Mouse (Mus musculus) lung, postnatal 36 days (tissue): ENCODE results near the gene Zfp358.

Experiments used
- DNase-seq: peaks from one replicate; pipeline ENCODE4 v3.0.0; 2022; ENCODE audit warnings: mixed read lengths

Zfp358 gene

DNA sequence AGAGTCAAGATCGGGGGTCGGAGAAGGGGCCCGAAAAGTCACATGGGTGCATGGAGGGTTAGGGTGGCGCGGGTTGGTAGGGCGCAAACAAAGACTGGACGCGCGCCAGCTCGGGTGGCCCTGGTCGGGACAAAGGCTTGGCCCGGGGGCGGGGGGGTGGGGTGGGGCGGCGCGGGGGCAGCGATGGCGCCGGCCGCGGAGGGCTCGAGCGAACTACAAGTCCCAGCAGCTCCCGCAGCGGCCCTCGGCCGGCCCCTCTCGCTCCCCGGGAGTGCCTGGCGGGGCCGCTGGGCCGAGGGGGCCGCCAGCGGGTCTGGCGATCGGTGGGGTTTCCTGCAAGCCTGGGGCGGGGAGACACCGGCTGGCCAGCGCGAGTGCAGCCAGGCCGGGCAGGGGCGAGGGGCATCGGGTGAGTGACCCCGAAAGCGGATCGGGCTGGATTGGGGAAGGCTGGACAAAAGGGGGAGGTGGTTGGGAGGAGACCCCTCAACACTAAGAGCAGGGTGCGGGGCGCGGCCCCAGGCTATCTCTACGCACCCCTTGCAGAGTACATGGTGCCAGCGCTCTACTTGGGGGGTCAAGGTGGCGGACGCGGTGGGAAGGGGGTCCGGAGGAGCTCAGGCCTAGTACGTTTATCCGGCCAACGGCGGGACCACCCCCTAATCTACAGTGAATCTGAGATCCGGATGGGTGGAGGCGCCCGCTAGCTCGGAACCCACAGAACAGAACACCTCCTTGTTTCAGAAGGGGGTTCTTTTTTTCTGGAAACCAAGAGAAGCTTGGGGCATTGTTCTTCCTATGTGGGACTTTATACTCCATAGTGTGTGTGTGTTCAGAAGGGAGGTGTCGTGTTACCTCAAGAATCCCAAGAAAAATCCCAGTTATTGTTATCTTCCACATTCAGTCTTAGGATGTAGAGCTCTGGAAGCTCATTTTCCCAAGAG, at the start of gene Zfp358:
Gene Zfp358 (plus strand): TSS at position 238 of the 944 bp plus-strand sequence.
- peak; percentile 77 for DNase-seq

DNA sequence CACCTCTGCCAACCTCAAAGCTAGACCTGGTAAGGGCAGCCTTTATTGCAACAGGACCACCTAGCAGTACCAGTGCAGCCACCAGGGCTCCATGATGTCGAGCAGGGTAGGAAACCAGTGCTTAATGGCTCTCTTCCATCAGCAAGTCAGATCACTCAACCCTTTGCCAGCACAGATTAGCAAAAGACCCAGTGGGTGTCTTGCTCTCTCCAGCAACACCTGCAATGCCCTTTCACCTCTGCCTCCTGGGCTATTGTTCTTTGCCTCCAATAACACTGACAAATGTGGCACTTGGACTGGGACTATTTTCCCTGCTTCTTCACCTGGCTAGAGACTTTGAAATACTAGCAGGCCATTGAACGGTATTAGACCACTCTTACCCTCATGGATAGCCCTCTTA, 43.7 kb upstream of the Zfp358 start:
- no peak for DNase-seq

DNA sequence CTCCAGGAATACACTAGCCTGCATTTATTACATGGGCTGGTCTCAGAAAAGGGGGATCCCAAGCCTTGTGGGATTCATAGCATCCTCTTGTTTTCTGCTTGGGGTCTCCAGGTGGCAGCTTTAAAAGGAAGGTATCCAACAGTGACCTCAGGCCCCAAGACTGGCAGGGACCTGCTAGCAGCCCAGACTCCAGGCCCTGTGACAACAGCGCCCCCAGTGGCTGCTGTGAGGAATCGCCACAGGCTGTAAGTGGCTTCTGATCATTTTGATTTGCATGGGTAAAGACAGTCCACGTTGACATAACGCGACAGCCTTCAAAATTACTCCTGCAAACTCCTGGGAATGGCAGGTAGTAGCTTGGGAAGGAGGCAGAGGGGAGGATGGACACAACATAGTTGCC, 42.3 kb upstream of the Zfp358 start:
- DNase-seq = peak; percentile 50

DNA sequence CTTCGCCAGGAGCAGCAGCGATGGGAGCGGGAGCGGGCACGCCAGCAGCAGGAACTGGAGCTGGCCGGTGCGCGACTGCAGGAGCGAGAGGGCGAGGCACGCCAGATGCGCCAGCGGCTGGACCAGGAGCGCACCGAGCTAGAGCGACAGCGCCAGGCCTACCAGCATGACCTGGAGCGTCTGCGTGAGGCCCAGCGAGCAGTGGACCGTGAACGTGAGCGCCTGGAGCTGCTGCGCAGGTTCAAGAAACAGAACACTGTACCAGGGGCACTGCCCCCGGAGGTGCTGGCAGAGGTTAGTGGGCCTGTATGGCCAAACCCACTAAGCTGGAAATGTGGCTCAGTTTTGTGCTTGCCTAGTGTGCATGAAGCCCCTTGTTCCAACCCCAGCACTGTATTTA, 40.9 kb upstream of the Zfp358 start:
- no peak for DNase-seq

DNA sequence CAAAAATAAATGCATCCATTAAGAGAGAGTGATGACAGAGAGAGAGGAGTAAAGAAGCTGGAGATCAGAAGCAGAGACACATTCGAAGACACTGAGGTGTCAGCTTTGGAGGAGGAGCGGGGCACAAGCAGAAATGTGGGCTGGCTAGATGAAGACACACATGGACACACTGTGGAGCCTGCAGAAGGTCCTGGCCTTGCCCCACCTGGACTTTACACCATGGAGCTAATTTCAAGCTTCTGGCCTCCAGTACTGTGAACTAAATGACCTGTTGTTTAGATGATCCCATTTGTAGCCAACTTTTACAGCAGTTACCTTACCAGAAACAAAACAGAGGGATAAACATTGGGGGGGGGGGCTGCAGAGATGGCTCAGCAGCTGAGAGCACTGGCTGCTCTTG, 29.7 kb upstream of the Zfp358 start:
- DNase-seq = no peak

DNA sequence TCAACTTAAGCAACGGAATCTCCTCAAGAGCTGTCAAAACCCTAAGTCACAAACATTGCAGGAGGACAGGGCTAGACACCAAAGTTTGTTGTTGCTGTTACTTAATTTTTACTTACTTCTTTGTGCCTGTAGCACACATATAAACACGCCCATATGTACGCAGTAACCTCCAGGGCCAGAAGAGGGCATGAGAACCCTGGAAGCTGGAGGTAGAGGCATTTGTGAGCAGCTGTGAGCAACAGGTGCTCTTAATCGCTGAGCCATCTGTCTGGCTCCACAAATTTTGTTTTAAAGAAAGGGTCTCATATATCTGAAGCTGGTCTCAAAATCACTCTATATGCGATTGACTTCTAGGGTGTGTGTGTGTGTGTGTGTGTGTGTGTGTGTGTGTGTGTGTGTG, 28.6 kb upstream of the Zfp358 start:
- DNase-seq = peak; percentile 66

DNA sequence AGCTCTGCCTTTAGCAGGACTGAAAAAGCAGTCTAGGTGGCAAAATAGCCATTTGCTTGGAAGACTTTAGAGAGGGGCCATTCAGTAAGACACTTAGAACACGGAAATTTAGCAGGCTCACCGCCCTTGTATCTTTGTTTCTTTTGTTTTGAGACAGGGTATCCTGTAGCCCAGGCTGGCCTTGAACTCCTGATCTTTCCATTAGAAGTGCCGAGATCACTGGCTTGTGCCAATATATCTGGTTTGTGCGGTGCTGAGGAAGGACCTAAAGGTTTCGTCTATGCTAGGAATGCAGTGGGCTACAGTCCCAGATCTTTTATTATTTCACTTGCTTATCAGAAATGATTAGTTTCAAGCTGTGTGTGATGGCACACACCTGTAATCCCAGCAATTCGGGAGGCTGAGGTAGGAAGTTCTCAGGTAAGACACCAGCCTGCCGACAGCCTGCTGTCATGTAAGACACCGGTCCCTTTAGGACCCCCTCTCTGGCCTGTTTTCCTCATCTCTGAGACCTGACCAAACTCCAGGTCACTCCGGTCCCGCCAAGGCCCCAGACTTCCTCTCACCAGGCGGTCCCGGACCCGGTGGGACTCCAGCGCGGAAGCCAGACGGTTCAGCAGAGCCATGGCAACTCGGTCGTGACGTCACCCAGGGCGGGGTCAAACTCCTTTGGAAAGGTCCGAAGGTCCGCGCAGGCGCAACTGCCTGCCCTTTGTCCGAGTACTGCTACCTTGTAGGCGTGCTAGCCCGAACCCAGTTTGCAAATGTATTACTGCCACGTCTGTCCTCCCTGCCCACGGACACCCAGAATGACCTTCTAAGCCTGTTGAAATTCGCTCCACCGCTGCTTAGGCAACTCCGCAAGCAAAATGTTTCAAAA, 25.7 kb upstream of the Zfp358 start, which contains the start of gene Pex11g:
Gene Pex11g (minus strand): TSS at position 675 of the 880 bp plus-strand sequence.
- peak; percentile 100 for DNase-seq

DNA sequence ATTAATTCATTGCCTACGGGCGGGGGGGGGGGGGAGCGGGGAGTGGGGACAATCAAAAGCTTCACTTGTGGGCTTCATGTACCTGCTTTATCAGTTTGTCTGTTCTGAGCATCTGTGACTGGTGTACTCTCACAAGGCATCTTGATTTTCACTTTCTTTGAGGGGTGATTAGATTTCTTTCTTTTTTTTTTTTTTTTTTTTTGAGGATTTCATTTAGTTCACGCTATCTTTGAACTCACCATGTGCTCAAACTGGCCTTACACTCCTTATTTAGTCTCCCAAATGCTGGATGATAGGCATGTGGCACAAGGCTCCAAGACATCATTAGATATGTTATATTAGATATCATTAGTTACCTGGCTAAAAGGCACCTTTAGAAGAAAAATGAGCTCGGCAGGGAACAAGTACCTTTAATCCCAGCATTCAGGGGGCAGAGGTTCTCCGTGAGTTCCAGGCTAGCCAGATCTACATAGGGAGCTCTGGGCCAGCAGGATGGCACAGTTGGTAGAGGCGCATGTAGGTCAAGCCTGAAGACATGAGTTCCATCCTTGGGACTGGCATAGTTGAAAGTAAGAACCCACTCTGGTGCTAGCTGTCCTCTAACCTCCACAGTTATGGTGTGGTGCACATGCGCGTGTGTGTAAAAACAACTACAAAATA, 24.9 kb upstream of the Zfp358 start:
- no peak for DNase-seq

DNA sequence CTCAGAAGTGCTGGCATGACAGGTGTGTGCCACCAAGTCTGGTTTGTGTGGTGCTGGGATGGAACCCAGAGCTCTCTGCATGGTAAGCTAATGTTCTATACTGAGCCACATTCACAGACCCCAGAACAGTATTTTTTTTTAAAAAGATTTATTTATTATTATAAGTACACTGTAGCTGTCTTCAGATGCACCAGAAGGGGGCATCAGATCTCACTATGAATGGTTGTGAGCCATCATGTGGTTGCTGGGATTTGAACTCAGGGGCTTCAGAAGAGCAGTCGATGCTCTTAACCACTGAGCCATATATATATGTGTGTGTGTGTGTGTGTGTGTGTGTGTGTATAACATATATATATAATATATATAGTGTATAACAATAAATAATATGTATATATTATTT, 24.1 kb upstream of the Zfp358 start:
- DNase-seq = peak; percentile 30

DNA sequence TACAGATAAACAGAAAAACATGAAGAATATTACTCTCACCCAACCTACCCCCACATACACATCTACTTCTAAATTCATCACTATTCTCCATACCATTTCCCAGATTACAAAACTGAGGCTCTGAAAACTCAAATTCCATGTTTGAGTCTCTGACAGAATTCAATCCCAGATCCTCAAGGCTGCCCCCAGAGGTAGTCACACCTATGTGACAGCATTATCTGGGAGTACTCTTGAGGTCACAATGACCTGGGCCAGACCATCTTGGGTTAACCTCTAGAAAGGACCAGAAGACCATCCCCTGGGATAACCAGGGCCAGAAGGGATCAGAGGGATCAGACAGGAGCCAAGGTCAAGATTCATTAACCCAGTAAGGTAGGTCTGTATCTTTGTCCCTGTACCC, 22.4 kb upstream of the Zfp358 start, which contains the start of gene Tex45:
Gene Tex45 (plus strand): TSS at position 301 of the 400 bp plus-strand sequence.
- DNase-seq = no peak

DNA sequence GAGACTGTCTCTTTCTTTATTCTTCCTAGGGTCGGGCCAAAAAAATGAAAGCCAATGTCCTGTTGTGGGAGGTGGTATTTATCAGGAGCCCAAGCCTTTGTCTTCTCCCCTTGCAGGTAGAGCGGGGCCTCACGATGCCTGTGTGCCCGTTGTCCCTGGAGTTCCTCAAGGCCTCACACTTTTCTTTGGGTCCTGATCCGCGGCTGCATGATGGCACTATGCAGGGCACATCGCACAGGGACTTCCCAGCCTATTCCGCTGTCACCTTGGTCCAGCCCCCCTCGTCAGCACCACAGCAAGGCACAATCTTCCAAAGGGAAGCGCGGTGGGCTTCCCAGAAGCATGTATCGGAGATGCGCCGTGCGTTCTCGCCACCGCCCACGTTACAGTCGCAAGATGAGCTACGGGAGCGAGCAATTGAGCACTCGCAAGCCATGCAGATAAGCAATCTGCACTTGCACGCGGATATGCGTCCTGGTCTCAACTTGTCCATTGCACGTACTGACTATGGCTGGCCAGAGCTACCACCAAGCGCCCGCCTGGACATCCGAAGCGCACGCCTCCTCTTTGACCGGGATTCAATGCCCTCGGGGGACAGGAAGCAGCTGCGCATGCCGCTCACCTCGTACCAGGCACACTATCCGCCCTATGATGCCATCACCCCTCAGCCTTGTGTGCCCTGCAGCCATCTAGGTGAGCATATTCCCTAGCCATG, 17.1 kb upstream of the Zfp358 start:
- DNase-seq = no peak

DNA sequence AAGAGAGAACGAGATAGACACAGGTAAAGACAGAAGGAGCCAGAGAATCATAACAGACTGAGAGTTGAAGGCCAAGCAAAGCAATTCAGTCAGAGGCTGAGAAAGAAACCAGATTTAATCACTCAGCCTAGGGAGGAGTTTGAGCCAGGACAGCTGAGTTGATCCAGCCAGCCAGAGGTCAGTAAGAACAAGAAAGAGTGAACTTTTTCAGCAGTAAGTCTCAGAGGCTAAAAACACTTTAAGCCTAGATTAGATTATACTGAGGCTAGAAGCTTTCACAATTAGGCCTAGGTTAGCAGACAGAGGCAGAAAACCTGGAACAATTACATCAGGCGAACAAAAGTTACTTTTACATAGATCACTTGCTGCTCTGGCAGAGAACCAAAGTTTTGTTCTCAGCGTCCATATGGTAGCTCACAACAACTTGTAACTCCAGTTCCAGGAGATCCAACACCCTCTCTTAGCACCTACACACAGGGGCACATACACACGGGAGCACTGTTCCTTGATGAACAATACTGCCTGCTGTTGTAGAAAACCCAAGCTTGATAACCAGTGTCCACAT, 12.6 kb upstream of the Zfp358 start:
- peak; percentile 25 for DNase-seq

DNA sequence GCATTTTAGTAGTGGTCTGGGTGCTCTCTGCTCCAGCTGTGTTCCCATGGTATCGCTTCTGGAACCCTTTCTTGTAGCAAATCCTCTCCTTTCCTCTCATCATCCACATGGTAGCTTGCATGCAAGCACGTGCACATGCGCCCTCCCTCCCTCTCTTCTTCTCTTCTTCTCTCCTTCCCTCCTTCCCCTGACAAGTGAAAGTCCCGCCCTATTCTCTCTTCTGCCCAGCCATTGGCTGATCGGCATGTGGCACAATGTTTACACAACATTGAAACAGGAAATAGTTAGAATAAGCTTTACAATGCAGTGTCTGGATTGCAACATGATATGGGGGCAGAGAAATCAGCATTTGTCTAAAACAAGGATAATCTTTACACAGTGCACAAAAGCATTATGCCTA, 11.3 kb upstream of the Zfp358 start:
- peak; percentile 53 for DNase-seq

DNA sequence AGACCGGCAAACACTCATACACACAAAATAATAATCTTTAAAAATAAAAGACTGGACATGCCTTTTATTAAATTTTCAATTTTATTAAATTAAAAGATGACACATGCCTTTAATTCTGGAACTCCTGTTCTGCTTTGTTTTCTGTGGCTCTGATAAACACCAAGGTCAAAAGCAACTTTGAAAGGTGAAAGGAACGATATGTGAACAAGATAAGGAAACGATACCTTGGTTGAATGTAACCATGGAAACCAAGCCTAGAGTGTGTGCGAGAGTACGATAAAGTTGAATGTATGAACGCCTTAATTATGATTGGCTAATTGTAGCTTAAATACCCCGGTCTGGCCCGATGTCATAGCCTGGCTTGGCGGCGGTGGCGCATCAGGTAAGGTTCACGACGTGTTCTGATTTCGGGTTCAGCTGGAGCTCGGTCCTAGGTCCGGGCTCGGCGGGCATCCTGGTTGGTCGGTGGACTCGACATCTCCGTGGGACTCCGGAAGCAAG, 10.6 kb upstream of the Zfp358 start:
- no peak for DNase-seq

DNA sequence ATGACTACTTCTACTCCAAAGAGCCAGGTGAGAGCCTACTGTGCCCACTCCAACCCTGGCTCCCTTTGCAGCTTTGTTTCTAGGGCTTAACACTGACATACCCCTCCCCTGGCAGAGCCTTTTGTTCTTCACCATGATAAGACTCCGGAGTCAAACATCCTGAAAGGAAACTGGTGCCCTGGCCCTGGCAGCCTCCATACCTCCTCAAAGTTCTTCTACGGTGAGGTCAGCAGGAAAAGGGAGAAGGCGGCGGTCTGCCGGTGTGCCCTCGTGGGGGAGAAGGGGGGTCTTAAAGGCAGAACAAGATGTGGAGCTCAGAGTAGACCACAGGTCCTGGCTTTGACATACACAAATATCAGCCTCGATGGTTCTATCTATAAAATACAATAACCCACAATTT, 9.4 kb upstream of the Zfp358 start:
- peak; percentile 56 for DNase-seq

DNA sequence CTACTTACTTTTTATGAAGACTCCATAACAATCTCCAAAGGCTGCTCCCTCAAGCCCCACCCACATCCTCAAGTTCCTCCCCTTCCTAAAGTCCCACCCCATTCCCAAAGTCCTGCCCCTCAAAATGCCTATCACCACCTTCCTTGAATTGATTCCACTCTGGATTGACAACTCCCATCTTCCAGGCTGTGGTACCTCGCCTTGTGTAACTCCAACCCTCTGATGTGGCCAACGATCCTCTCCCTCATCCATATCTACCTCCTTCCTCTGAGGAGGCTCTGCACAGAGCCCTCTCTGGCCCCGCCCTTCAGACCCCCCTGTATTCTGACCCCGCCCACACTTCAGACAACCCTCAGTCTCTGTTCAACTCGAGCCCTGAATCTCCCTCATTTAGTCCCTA, 7.7 kb upstream of the Zfp358 start:
- no peak for DNase-seq

DNA sequence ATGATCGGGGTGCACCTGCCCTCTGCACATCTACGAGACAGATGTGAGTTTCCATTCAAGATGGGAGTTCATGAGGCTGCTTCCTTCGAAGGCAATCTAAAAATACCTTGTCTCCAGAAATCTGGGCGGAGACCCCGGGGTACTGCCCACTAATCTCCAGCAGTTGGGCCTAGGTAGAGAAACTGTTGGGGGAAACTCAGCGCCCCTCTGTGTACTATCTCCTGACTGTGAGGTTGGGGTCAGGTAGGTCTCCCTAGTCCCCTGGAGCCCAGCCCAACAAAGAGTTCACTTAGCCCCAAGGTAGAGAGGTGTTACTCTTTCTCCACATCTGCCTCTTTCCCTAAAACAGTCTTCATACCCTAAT, 889 bp downstream of the Zfp358 start:
- DNase-seq = no peak

DNA sequence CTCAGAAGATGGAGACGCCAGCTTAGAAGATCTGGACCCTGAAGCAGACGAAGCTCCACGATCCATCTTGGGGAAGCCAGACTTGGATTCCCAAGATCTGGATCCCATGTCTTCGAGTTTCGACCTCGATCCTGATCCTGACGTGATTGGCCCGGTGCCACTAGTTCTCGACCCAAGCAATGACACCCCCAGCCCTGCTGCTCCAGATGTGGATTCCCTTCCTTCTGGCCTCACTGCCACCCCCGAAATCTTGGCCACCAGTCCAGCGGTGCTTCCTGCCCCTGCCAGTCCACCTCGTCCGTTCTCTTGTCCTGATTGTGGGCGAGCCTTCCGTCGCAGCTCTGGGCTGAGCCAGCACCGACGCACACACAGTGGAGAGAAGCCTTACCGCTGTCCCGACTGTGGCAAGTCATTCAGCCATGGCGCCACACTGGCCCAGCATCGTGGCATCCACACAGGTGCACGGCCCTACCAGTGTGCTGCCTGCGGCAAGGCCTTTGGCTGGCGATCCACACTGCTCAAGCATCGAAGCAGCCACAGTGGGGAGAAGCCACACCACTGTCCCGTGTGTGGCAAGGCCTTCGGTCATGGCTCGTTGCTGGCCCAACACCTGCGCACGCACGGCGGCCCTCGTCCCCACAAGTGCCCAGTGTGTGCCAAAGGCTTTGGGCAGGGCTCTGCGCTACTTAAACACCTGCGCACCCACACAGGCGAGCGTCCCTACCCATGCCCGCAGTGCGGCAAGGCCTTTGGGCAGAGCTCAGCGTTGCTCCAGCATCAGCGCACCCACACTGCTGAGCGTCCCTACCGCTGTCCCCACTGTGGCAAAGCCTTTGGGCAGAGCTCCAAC, 2.9 kb downstream of the Zfp358 start:
- DNase-seq = no peak

DNA sequence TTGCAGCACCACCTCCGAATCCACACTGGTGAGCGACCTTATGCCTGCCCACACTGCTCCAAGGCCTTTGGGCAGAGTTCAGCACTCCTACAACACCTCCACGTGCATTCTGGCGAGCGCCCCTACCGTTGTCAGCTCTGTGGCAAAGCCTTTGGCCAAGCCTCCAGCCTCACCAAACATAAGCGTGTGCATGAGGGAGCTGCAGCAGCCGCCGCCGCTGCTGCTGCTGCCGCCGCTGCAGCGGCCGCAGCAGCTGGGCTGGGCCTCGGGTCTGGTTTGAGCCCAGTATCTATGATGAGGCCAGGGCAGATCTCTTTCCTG, 3.5 kb downstream of the Zfp358 start:
- DNase-seq = no peak

DNA sequence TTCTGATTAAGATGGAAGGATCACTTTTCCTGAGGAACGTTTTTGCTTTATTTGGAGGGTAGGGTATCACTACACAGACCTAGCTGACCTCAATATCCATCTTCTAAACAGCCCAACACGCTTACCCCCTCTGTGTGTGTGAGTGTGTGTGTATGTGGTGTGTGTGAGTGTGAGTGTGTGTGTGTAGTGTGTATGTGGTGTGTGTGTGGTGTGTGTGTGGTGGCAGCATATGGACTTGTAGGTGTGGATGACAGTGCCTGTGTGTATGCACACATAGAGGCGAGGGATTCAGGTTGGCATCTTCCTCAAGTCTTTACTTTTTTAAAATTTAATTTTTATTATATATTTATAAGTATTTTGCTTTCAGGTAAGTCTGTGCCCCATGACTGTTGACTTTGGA, 5.6 kb downstream of the Zfp358 start:
- no peak for DNase-seq

DNA sequence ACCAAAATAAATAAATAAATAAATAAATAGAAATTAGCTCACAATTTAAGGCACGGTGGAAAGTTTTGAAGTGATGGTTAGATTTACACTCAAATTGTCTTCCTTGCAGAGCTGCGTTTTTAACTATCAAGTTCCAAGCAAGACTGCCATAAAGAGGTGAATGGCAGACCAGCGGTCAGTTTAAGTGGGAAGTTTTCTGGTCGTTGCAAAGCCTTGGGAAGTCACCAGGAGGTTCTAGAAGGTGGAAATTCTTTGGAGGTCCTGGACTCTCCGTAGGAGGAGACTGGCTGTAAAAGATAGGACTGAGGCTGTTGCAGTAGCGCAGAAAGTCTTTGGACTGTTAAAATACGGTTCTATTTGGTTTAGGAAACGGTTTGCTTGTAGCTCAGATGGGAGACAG, 6.8 kb downstream of the Zfp358 start:
- peak; percentile 21 for DNase-seq
